Mouse (Mus musculus) limb, embryonic 13.5 days (tissue): ENCODE measurements around the gene Pik3c2a. TPM values are rescaled to one million over a fixed set of nuclear protein-coding genes. Genes with fewer than 3 reads are reported as not detected.
"Not testable (repeated sequence)": the region's sequence is repeated elsewhere in the genome, so short reads cannot be mapped to it uniquely, and the experiment has no call there.

Experiments used
- ATAC-seq: fragments of 200-750 bp; cut with Nextera tagmentation; 2 replicates; pipeline ENCODE4 v1.8.0; 2017; ENCODE audit warnings: low read depth, moderate number of reproducible peaks, moderate TSS enrichment; ENCODE audit not compliant: low FRiP score
- H3K27ac ChIP-seq: fragments of 300-500 bp; sonication (generic); 2 replicates; pipeline ENCODE4 v1.5.1; 2015; ENCODE audit warnings: inconsistent platforms, mild to moderate bottlenecking, moderate library complexity
- H3K27me3 ChIP-seq: fragments of 300-500 bp; sonication (generic); 2 replicates; pipeline ENCODE4 v1.6.1; 2015; ENCODE audit warnings: mild to moderate bottlenecking, inconsistent platforms
- H3K36me3 ChIP-seq: fragments of 300-500 bp; sonication (generic); 2 replicates; pipeline ENCODE4 v1.6.1; 2015; ENCODE audit warnings: inconsistent platforms, mild to moderate bottlenecking, moderate library complexity
- H3K4me1 ChIP-seq: fragments of 300-500 bp; sonication (generic); 2 replicates; pipeline ENCODE4 v1.6.1; 2015; ENCODE audit warnings: inconsistent platforms
- H3K4me2 ChIP-seq: fragments of 300-500 bp; sonication (generic); replicated peaks from 2 replicates; pipeline ENCODE4 v1.6.1; 2015; ENCODE audit warnings: inconsistent platforms, mild to moderate bottlenecking, moderate library complexity
- H3K4me3 ChIP-seq: fragments of 300-500 bp; sonication (generic); 2 replicates; pipeline ENCODE4 v1.5.1; 2015; ENCODE audit warnings: moderate library complexity, mild to moderate bottlenecking, inconsistent platforms
- H3K9ac ChIP-seq: fragments of 300-500 bp; sonication (generic); 2 replicates; pipeline ENCODE4 v1.6.1; 2015; ENCODE audit warnings: mild to moderate bottlenecking, inconsistent platforms
- H3K9me3 ChIP-seq: fragments of 300-500 bp; sonication (generic); 2 replicates; pipeline ENCODE4 v1.6.1; 2016; ENCODE audit warnings: inconsistent platforms
- WGBS: fragments of 180-500 bp; shearing (Covaris S2); methylation state at CpG from one replicate; pipeline ENCODE4 v1.1.7; 2015; 5-methylcytosine and 5-hydroxymethylcytosine counted together
- polyA plus RNA-seq: library from polyadenylated mRNA; unstranded; fragments of >200 nt; fragmentation: Nextera tagmentation; extraction: Ambion mirVana; gene quantifications from 2 replicates; pipeline ENCODE4 v1.2.1, GENCODE M21; 2015

The Pik3c2a gene
- polyA plus RNA-seq, 1 experiment from 2014 or later = 29.8 TPM

DNA sequence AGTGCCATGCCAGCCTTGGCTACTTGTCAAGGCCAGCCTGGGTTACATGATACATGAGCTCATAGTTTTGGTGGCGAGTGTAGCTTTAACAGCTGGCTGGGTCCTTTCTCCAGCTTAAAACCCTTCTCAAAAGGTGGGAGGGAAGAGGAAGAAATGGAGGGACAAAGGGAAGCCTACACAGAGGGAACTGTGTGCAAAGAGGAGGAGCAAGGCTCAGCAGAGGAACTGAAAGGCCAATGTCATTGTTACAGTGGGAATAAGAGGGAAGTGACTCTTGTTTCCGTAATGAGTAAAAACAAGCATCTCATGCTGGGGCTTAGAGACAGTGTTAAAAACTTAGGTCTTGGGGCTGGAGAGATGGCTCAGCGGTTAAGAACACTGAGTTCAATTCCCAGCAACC is 3.4 kb upstream of the Pik3c2a start:
- no peaks in the 10 kb centered on the region for H3K9me3 ChIP-seq
- H3K4me2 ChIP-seq = no peak overlapping the region
- H3K9ac ChIP-seq = no peak overlapping the region
- peaks cover 24% of the 10 kb centered on the region for H3K4me1 ChIP-seq
- no peaks in the 10 kb centered on the region for H3K36me3 ChIP-seq
- H3K27ac ChIP-seq = no peak overlapping the region
- H3K27me3 ChIP-seq = peaks cover 4% of the 10 kb centered on the region; the same call in 1 of the 2 replicates
- H3K4me3 ChIP-seq = no peak overlapping the region
- 78% methylated on average over 3 of the region's 3 CpGs for WGBS
- no peak for ATAC-seq

DNA sequence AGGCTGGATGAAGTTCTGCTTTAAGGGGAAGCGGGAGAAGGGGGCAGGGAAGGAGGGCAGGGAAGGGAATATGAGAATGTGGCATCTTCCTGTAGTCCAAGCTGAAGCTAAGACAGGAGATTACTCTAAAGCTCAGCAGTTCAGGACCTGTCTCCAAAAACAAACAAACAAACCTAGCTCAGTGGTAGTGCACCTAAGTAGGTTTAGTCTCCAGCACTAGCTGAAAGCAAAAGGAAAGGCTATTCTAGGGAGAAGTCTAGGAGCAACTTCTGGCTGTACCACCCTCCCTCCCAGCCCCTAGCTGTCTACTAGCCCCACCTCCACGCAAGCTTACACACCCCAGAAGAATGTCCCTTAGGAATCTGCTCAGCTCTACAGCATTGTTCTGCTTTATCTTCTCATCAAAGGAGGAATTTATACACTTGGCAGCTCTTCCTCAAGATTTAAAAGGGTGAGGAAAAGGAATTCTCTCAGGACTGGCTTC is 1.1 kb upstream of the Pik3c2a start:
- peak overlapping the region; percentile 86; the same call in 1 of the 2 replicates for H3K27ac ChIP-seq
- H3K36me3 ChIP-seq = no peaks in the 10 kb centered on the region
- peak overlapping the region; percentile 96 for H3K4me3 ChIP-seq
- no peaks in the 10 kb centered on the region for H3K9me3 ChIP-seq
- H3K9ac ChIP-seq = peak overlapping the region; percentile 97
- peak overlapping the region; percentile 83 for H3K4me2 ChIP-seq
- peaks cover 29% of the 10 kb centered on the region for H3K4me1 ChIP-seq
- 0% methylated on average over 2 of the region's 2 CpGs for WGBS
- no peak for ATAC-seq
- peaks cover 4% of the 10 kb centered on the region; the same call in 1 of the 2 replicates for H3K27me3 ChIP-seq

DNA sequence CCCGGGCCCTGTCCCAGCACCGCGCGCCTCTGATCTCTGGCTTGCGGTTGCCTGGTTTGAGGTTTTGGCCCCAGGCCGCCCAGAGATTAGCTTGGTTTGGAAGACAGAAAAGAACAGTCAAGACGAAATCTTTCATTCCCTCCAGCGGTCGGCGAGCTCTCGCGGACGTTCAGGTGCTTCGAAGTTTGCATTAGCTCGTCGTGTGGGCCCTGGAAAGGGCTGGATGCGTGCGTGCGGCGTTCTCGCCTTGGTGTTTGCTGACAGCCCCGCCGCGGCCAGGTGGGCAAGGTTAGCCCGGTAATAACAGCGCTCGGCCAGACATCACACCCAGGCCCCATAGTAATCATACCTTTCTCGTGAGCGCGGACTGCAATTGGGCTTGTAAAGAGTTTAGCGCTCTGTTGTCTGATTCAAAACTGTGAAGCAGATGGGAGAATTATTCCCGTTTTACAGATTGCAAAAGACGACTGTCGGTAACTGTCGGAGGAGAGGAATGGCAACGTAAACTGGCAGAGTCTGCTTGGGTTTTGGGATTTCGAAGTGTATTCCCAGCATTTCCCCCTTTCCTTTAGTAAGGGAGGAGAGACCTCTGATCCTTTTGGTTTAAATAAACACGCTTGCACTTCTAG is 562 bp upstream of the Pik3c2a start:
- peak; percentile 45 for ATAC-seq

DNA sequence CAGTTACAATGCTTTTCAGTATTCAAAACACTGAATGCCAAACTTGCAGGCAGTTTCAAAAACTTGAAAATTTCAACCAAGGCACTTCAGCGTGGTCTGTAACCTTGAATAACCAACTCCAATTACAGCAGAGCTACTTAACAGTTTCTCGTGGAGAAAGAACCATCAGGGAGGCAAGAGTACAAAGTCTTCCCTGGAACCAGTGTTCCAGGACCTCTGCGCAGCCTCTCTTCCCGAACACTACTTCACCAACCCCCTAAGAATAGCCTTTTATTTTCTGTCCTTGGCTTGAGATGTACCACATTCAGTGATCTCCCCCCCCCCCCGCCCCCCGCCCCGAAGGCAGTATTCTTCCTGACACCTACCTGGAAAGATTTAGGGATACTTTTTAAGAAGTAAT is 1.0 kb downstream of the Pik3c2a start:
- peak overlapping the region; percentile 96 for H3K4me3 ChIP-seq
- no peak overlapping the region for H3K27ac ChIP-seq
- peaks cover 29% of the 10 kb centered on the region for H3K4me1 ChIP-seq
- peaks cover 5% of the 10 kb centered on the region; the same call in 1 of the 2 replicates for H3K36me3 ChIP-seq
- peak overlapping the region; percentile 83 for H3K4me2 ChIP-seq
- no peaks in the 10 kb centered on the region for H3K9me3 ChIP-seq
- 5% methylated on average over 7 of the region's 7 CpGs for WGBS
- ATAC-seq = no peak
- H3K9ac ChIP-seq = peak overlapping the region; percentile 97
- H3K27me3 ChIP-seq = no peaks in the 10 kb centered on the region

More for the DNA sequence above, 562 bp upstream of the Pik3c2a start:
- peaks cover 29% of the 10 kb centered on the region for H3K4me1 ChIP-seq
- peak overlapping the region; percentile 86 for H3K27ac ChIP-seq
- peak overlapping the region; percentile 83 for H3K4me2 ChIP-seq
- peak overlapping the region; percentile 96 for H3K4me3 ChIP-seq
- H3K9ac ChIP-seq = peak overlapping the region; percentile 97
- no peaks in the 10 kb centered on the region for H3K9me3 ChIP-seq
- H3K36me3 ChIP-seq = no peaks in the 10 kb centered on the region
- WGBS = under 1% methylated on average over 38 of the region's 38 CpGs
- peaks cover 4% of the 10 kb centered on the region; the same call in 1 of the 2 replicates for H3K27me3 ChIP-seq

DNA sequence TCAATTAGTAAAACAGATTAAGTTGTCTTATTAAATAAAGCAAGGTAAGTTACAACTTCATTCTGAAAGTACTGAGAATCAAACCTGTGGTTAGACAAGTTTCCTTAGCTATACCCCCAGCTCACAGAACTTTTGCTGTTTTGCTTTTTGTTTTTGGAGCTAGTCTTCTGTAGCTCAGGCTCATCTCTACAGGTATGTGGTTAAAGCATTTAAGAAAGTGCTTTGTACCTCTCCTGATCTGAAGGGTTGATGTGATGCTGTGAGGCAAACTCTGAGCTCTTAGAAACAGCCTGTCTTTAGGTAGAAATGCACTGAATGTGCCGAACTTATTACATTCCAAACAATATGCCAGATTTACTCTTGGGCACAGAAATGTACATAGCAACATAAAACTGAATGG is 1.9 kb downstream of the Pik3c2a start:
- H3K27me3 ChIP-seq = no peaks in the 10 kb centered on the region
- H3K9me3 ChIP-seq = no peaks in the 10 kb centered on the region
- peaks cover 5% of the 10 kb centered on the region; the same call in 1 of the 2 replicates for H3K36me3 ChIP-seq
- H3K9ac ChIP-seq = no peak overlapping the region
- H3K4me2 ChIP-seq = peak overlapping the region; percentile 83
- no peak for ATAC-seq
- 65% methylated on average over 1 of the region's 1 CpGs for WGBS
- no peak overlapping the region for H3K27ac ChIP-seq
- H3K4me3 ChIP-seq = no peak overlapping the region
- H3K4me1 ChIP-seq = peaks cover 29% of the 10 kb centered on the region

DNA sequence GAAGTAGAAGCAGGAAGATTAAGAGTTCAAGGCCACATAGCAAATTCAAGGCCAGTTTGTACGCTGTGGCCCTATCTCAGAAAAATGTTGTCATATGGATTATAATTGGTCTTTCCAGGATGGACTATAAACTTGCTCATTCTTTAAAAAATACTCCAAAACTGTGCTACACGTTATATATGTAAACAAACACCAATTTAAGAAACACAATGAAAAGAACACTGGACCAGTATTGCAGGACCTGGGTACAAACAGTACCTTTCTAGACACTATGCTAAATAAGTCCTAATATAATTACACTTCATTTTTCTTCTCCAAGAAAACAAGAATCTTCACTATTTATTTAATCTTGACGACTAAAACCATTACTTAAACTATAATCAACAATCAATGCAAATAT is 11.6 kb downstream of the Pik3c2a start:
- Histone ChIP-seq H3K9me3 (no peaks in the 10 kb centered on the region), H3K36me3 (no peaks in the 10 kb centered on the region), H3K4me3 (no peak overlapping the region), H3K4me2 (no peak overlapping the region), H3K27ac (no peak overlapping the region), H3K9ac (no peak overlapping the region), H3K27me3 (no peaks in the 10 kb centered on the region), H3K4me1 (no peaks in the 10 kb centered on the region)
- no peak for ATAC-seq
- WGBS = 92% methylated on average over 3 of the region's 3 CpGs

DNA sequence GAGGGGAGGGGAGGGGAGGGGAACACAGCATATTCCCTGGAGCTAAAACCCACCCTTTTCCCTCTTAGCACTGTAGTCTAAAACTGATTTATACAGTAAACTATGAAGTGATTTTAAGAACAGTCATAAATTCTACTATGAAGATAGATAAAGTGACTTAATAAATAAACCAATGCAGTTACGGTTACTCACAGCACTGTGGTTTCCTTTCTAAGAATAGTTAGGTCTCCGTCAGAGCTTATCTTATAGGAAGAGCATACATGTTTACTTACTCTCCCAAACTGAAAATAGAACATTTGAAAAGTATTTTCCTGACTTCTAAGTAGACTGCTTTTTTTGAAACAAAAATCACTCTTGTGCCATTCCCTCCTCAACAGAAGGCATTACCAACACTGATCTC is 12.3 kb downstream of the Pik3c2a start:
- H3K4me2 ChIP-seq = no peak overlapping the region
- H3K9me3 ChIP-seq = no peaks in the 10 kb centered on the region
- H3K27ac ChIP-seq = no peak overlapping the region
- no peaks in the 10 kb centered on the region for H3K4me1 ChIP-seq
- 81% methylated on average over 2 of the region's 2 CpGs for WGBS
- H3K36me3 ChIP-seq = no peaks in the 10 kb centered on the region
- no peak overlapping the region for H3K9ac ChIP-seq
- H3K4me3 ChIP-seq = no peak overlapping the region
- ATAC-seq = no peak
- no peaks in the 10 kb centered on the region for H3K27me3 ChIP-seq

DNA sequence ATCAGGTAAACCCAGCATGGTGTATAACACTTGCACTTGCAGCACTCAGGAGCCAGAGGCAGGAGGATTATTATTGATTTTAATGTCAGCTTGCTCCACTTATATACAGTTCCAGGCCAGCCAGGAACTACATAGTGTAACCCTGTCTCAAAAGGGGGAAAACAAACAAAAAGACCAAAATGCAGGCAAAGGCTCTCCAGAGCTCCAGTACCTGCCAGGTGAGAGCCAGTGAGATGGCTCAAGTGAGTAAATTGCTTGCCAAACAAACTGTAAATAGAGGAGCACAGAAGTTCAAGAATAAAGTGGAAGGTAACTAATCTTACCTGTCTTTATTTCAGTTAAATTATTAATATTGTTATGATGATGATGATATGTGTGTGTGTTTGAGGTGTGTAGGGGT is 16.0 kb downstream of the Pik3c2a start:
- Histone ChIP-seq H3K9ac (no peak overlapping the region), H3K4me3 (no peak overlapping the region), H3K27ac (no peak overlapping the region), H3K4me1 (no peaks in the 10 kb centered on the region), H3K4me2 (no peak overlapping the region), H3K36me3 (no peaks in the 10 kb centered on the region), H3K27me3 (no peaks in the 10 kb centered on the region), H3K9me3 (no peaks in the 10 kb centered on the region)
- no peak for ATAC-seq

DNA sequence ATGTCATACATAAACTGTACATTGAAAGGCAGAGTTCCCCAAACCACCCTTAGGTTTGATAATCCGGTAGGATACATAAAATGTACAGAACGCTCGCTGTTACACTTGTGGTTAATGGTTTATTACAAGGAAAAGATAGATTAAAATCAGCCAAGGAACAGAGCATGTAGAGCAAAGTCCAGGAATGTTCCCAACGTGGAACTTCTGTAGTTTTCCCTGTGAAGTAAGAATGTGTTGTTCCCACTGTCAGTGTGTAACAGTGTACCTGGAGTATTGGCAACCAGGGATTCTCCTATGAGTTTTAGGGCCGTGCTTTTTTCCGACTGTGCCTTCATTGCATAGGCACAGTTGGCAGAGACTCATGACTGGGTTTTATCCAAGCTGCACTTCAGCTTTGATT is 17.5 kb downstream of the Pik3c2a start:
- H3K4me2 ChIP-seq = no peak overlapping the region
- H3K4me1 ChIP-seq = no peaks in the 10 kb centered on the region
- H3K9ac ChIP-seq = no peak overlapping the region
- 88% methylated on average over 6 of the region's 6 CpGs for WGBS
- H3K9me3 ChIP-seq = no peaks in the 10 kb centered on the region
- no peaks in the 10 kb centered on the region for H3K36me3 ChIP-seq
- no peak overlapping the region for H3K4me3 ChIP-seq
- H3K27me3 ChIP-seq = no peaks in the 10 kb centered on the region
- H3K27ac ChIP-seq = no peak overlapping the region
- ATAC-seq = no peak

DNA sequence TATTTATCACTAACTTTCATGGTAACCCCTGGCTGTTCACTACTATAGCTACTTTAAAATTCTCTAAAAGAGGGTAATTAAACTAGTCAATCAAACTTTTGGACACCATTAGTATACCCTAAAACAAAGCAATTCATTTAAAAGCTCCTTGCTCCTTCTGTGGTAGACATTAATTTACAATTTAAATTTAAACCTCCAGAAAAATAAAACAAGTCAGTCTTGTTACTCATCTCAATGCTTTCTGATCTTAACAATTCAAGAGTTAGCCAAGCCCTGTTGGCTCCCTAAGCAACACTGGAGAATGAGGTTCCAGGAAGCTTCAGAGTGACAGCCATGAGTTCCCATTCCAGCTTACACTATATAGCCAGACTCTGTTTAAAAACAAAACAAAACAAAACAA is 22.2 kb downstream of the Pik3c2a start:
- H3K4me1 ChIP-seq = no peaks in the 10 kb centered on the region
- no peak overlapping the region for H3K4me3 ChIP-seq
- H3K4me2 ChIP-seq = no peak overlapping the region
- H3K36me3 ChIP-seq = peaks cover 16% of the 10 kb centered on the region
- no peaks in the 10 kb centered on the region for H3K9me3 ChIP-seq
- no peak overlapping the region for H3K27ac ChIP-seq
- ATAC-seq = no peak
- no peak overlapping the region for H3K9ac ChIP-seq
- H3K27me3 ChIP-seq = no peaks in the 10 kb centered on the region

DNA sequence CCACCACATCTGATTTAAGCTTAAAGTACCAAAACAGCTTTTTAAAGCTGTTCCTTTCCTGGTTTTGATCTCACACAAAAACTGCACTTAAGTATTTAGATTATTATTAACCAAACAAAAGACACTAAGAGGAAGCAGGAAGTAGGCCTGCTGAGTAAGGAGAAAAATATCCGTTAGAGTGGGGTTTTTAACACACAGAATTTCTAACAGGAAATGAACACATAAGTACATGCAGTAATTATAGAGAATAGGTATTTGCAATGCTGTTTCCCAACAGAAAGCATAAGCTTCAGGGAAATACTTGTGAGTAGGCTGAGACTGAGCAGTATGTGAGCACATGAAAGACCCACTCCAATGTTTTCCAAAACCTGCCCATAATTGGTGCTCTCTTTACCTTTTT is 33.8 kb downstream of the Pik3c2a start:
- H3K4me1 ChIP-seq = no peaks in the 10 kb centered on the region
- 22% methylated on average over 1 of the region's 1 CpGs for WGBS
- H3K27ac ChIP-seq = no peak overlapping the region
- H3K9ac ChIP-seq = no peak overlapping the region
- no peaks in the 10 kb centered on the region; the same call in 1 of the 2 replicates for H3K36me3 ChIP-seq
- H3K4me2 ChIP-seq = no peak overlapping the region
- H3K9me3 ChIP-seq = no peaks in the 10 kb centered on the region
- ATAC-seq = no peak
- no peaks in the 10 kb centered on the region for H3K27me3 ChIP-seq
- H3K4me3 ChIP-seq = no peak overlapping the region

DNA sequence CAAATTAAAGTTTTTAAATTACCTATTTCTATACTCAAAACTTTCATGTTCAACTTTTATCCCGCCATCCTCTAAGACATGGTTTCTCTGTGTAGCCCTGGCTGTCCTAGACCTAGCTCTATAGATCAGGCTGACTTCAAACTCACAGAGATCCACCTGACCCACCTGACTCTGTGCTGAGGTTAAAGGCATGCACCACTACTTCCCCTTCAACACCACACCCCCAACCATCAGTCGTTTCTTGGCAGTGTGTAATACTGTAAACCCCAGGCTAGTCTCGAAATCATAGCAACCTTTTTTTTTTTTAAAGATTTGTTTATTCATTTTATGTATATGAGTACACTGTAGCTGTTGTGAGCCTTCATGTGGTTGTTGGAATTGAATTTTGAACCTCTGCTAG is 50.9 kb downstream of the Pik3c2a start:
- H3K9ac ChIP-seq = no peak overlapping the region
- WGBS = 79% methylated on average over 3 of the region's 3 CpGs
- H3K4me2 ChIP-seq = no peak overlapping the region
- no peaks in the 10 kb centered on the region for H3K9me3 ChIP-seq
- H3K4me3 ChIP-seq = no peak overlapping the region
- no peaks in the 10 kb centered on the region for H3K27me3 ChIP-seq
- H3K27ac ChIP-seq = no peak overlapping the region
- peaks cover 5% of the 10 kb centered on the region for H3K36me3 ChIP-seq
- H3K4me1 ChIP-seq = no peaks in the 10 kb centered on the region
- ATAC-seq = no peak

DNA sequence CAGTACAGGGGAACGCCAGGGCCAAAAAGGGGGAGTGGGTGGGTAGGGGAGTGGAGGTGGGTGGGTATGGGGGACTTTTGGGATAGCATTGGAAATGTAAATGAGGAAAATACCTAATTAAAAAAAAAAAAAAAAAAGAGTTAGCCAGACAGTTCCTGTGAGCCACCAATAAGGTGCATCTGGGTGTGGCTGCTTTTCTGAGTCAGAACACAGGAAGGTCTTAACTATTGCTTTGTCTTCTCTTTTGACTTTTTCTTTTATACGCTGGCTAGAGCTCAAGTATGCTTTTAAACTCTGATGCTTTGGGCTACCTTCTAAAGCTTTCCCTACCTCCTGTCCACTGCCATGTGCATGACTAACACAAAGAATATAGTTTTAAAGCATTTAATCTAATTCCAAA is 55.9 kb downstream of the Pik3c2a start:
- 97% methylated on average over 2 of the region's 2 CpGs for whole genome bisulfite sequencing
- not testable (repeated sequence) for H3K4me3 ChIP-seq, H3K27ac ChIP-seq, ATAC-seq, H3K9me3 ChIP-seq, H3K4me1 ChIP-seq, H3K4me2 ChIP-seq, H3K27me3 ChIP-seq, H3K9ac ChIP-seq
- peaks cover 26% of the 10 kb centered on the region for H3K36me3 ChIP-seq
